Mouse (Mus musculus) mouse embryonic stem cell (cell line): ENCODE measurements around the gene Ccdc181.

Source experiments
- in situ Hi-C, 2 experiments: fragments of 300-500 bp; cut with MboI; formaldehyde crosslinking; loops; 1 replicate in 1 of 2; 3 replicates in 1 of 2; pipeline ENCODE4 v1.14.3; 2019 to 2020; ENCODE audit warnings: low sequenced_read_pairs in 2 of 2, low pct_unique_long_range_greater_than_20kb in 1 of 2, mixed read lengths in 1 of 2; ENCODE audit not compliant: unreplicated experiment in 1 of 2

The Ccdc181 gene

GRCm38 (mm10) chr1:164273659-164274058 is 1.7 kb upstream of the Ccdc181 start:
- in situ Hi-C loops: no loop called here

- in situ Hi-C loops: no loop called here
These were observed 1.2 kb downstream of the Ccdc181 start for GRCm38 (mm10) chr1:164276552-164276951.

- in situ Hi-C loops: no loop called here
These were observed 3.9 kb downstream of the Ccdc181 start for GRCm38 (mm10) chr1:164279332-164279731.

- in situ Hi-C loops: no loop called here
These were observed 8.6 kb downstream of the Ccdc181 start for GRCm38 (mm10) chr1:164284007-164284406.

GRCm38 (mm10) chr1:164287406-164287805 is 12.0 kb downstream of the Ccdc181 start:
- in situ Hi-C loops: no loop called here

GRCm38 (mm10) chr1:164292040-164292439 is 16.7 kb downstream of the Ccdc181 start:
- in situ Hi-C loops: no loop called here

- in situ Hi-C loops: no loop called here
These were observed 18.7 kb downstream of the Ccdc181 start for GRCm38 (mm10) chr1:164294071-164294470.

- in situ Hi-C loops: no loop called here
These were observed 21.1 kb downstream of the Ccdc181 start for GRCm38 (mm10) chr1:164296473-164296872.

- in situ Hi-C loops: no loop called here
These were observed 26.6 kb downstream of the Ccdc181 start for GRCm38 (mm10) chr1:164301949-164302348.

- in situ Hi-C loops: no loop called here
These were observed 28.4 kb downstream of the Ccdc181 start, which contains the start of gene Nme7 for GRCm38 (mm10) chr1:164303821-164304220. Gene Nme7, plus strand, starts transcription at chr1:164304121.

GRCm38 (mm10) chr1:164307124-164307751 is 31.9 kb downstream of the Ccdc181 start, which contains the start of gene Blzf1:
Gene Blzf1, minus strand, starts transcription at chr1:164307489.
- in situ Hi-C loops: no loop called here

- in situ Hi-C loops: no loop called here
These were observed 32.5 kb downstream of the Ccdc181 start for GRCm38 (mm10) chr1:164307922-164308321.

GRCm38 (mm10) chr1:164314085-164314484 is 38.7 kb downstream of the Ccdc181 start:
- in situ Hi-C loops: no loop called here

GRCm38 (mm10) chr1:164315266-164315665 is 39.9 kb downstream of the Ccdc181 start:
- in situ Hi-C loops: no loop called here

GRCm38 (mm10) chr1:164316697-164317096 is 41.3 kb downstream of the Ccdc181 start:
- in situ Hi-C loops: no loop called here

GRCm38 (mm10) chr1:164317261-164317660 is 41.9 kb downstream of the Ccdc181 start:
- in situ Hi-C loops: no loop called here

- in situ Hi-C loops: no loop called here
These were observed 43.1 kb downstream of the Ccdc181 start for GRCm38 (mm10) chr1:164318474-164318873.

GRCm38 (mm10) chr1:164319542-164320140 is 44.3 kb downstream of the Ccdc181 start:
- in situ Hi-C loops: no loop called here

- in situ Hi-C loops: no loop called here
These were observed 45.3 kb downstream of the Ccdc181 start for GRCm38 (mm10) chr1:164320731-164321130.

- in situ Hi-C loops: no loop called here
These were observed 46.0 kb downstream of the Ccdc181 start for GRCm38 (mm10) chr1:164321408-164321807.
